Mouse (Mus musculus): Measurements from ENCODE around the gene Ntrk3.

Ntrk3 gene

DNA sequence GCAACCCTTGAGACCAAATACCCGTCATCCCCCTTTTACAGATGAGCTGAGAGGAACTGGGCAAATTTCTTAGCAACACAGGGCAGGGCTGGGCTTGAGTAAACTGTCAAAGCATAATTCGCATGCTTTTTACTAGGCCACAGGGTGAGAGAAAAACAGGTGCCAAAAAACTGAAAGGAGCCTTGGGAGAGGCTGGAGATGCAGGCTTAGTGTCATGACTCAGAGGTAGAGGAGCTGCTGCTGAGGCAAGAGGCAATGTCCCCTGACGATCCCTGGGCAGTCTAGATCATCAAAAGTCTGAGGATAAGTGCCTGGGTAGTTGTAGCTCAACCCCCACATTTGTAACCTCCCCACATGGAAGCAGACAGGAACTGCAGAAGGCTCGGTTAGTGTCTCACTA lies 116.7 kb downstream of the Ntrk3 start:
- no peak for DNase-seq

- DNase-seq = peak in 1 of 2 experiments; percentile 3
Observed at GRCm38 (mm10) chr7:78619818-78620577, 117.8 kb downstream of the Ntrk3 start.

DNA sequence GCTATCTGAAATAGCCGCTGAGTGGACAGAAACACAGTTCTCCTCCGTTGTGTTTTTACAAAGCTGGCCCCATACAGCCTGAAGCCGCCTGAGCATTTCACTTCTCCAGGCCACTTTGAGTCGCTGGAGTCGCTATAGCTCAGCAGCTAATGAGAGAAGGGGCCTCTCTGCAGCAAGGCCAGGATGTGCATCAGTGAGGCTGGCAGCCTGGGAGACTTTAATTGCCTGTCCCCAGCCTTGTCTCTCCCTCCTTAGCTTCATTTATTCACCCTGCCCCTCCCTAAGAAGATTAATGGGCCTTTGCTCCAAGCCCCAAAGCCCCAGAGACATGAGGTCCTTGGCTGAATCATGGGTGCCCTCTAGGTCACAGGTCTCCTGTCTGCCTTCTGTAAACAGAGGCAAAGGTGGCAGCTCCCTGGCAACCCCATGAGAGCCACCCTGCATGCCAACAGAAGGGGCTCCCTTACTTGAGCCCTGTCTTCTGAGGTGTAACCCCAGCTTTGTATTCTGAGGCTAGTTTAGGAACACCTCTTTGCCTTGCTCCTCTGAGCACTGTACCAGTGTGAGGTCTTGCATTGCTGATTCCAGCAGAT lies 132.2 kb downstream of the Ntrk3 start:
- DNase-seq = no peak

- no peak for DNase-seq
Observed at GRCm38 (mm10) chr7:78603922-78604321, 133.9 kb downstream of the Ntrk3 start.

GRCm38 (mm10) chr7:78601851-78602250 lies 136.0 kb downstream of the Ntrk3 start:
- no peak for DNase-seq

GRCm38 (mm10) chr7:78600886-78601285 lies 136.9 kb downstream of the Ntrk3 start:
- DNase-seq = no peak

DNA sequence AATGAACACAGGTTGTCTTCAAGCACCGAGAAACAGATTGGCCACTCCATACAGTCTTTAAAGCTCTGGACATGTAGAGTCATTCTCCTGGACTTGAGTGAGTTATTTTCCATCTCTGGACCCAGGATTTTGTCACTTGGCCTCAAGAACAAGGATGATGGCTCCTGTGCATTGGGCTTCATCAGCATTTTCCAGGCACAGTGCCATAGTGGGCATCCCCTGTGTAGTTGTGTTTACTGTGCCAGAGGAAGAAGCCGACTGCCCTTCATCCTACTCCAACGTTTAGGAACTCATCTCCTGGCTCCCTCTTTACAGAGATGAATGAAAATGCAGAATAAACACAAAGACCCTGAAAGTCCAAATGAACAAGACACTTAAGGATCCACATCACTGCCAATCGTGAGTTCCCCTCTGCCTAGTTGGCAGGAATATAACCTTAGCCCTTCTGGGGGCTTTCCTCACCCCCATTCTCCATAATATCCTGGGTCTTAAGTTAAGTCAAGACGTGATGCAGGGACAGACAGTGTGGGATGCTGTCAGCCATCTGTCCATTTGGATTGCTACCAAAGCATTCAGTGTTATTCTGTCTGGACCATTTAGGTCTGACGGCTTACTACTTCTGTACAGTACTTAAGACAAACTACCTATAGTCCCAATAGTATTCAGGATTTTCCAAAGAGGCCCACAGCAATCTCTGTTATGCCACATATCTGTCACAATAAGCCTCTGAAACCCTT lies 137.7 kb downstream of the Ntrk3 start:
- DNase-seq = no peak

DNA sequence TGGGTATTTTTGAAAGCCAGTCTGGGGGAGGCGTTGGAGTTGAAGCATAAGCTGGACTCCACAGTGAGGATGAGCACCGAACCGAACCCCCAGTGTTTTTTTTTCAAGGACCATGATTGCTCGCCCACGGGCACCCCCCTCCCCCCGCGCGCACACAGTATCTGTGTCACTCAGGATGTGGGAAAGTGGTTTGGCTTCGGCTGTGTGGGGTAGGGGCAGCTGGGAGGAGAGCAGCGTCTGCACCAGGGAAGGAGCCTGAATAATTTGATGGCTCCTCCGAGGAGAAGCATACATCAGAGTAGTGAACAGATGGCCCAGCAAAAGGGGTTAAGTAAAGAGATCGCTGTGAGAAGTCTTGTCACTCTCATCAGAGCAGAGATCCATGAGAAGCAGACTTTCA lies 139.7 kb downstream of the Ntrk3 start:
- no peak for DNase-seq

DNA sequence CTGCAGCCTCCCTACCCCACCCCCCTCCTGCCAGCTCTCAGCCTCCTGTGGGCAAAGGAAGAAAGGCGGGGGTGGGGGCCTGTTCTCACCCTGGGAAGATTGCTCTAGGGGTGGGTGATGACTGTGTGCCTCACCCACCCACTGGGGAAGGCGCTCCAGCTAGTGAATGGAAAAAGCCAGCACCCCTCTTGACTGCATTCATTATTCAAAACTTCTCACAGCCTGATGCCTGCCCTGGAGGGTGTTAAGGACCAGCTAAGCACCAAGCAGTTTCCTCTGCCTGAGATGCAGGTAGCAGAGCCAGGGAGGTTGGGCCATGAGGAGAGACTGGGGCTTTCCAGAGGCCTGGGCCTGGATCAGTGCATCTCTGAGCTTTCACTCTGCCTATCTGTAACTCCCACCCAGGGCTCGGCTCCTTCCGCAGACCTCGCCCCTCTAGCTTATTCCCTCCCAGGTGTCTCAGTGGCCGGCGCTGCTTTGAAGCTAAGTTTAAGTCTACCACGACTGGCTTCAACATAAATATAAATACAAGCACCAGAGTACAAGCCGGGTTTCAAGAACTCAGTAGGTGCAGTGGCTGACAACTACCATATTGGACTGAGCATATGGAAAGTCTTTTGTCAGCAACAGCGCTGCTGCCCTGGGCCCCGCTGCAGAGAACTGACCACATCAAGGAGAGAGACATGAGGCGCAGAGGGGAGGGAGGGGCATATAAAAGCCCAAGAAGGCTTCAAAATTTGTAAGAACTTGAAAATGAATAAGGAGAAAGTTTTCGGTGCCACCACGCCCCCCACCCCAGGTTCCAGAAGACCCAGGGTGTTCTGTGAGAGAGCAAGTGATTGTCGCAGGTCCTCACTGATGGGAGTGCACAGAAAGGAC lies 140.3 kb downstream of the Ntrk3 start:
- DNase-seq = peak in 1 of 2 experiments; percentile 12

GRCm38 (mm10) chr7:78596556-78596955 lies 141.3 kb downstream of the Ntrk3 start:
- no peak for DNase-seq

DNA sequence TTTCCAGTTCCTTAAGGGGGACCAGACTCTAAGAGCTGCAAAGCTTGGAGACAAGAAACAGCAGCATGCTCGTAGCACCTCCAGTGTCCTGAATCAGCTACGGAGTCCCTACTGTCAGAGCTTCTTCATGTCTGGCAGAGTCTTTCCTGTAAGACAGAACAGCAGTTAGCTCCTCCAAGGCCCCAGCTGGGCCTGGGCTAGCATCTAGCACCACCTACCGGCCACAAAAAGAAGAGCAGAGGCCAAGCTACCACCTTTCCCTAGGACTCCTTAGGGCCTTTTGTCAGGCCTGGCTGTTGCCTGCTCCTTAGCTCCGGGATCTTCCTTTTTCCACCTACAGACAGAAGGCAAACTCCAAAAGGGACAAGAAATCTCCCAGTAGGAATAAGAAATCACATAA lies 141.9 kb downstream of the Ntrk3 start:
- peak; percentile 67 to 70 for DNase-seq

DNA sequence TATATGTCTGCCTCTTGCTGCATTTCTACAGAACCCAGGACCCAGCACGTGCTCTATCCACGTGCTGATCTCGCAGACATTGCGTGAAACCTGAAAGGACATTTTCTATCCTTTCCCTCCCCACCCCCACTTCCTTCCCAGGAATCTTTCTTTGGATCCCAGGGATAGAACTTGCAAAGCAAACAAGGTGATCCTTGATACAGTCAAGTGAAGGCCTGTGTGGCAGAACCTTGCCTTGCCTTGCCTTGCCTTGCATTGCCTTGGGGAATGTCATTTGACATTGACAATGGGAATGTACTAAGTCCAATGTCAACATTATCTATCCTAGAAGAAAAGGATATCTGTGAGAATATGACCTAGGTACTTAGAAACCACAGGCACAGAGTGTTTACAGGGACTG lies 144.9 kb downstream of the Ntrk3 start:
- DNase-seq = no peak

DNA sequence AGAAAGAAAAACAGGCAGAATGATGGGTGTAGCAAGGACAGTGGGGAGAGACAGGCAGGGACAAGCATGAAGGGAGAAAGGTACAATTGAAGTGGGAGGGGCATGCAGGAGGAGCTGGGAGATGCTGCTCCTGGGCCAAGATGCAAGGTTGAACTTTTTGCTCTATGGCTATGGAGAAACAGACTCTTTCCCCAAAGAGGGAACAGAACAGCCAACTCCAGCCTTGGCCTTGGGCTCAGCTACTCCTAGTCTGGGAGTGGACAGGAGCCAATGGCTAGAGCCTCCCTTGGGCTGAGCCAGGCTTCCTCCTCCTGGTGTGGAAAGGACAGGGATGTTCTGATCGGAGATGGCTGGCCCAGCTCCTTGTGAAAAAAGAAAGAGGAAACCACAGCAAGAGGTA lies 145.6 kb downstream of the Ntrk3 start:
- DNase-seq = no peak

DNA sequence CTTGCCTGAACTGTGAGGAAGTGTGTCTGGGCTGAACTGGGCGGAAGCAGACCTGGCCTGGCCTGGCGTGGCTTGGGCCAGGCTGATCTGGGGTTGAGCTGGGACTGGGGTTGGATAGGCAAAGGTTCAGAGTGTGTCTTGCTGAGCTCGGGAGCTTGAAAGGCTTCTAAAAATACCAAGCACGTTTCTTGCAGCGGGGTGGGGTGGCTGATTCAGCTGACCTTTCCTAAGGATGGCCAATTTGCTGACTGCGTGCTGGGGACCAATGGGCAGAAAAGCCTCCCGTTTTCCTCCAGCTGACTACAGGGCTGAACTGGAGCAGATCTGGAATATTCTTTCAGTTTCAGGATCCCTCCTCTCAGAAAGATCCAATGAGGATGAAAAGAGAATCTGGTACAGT lies 148.0 kb downstream of the Ntrk3 start:
- DNase-seq = no peak

GRCm38 (mm10) chr7:78586800-78587199 lies 151.0 kb downstream of the Ntrk3 start:
- no peak for DNase-seq

GRCm38 (mm10) chr7:78585960-78586359 lies 151.9 kb downstream of the Ntrk3 start:
- no peak for DNase-seq

DNA sequence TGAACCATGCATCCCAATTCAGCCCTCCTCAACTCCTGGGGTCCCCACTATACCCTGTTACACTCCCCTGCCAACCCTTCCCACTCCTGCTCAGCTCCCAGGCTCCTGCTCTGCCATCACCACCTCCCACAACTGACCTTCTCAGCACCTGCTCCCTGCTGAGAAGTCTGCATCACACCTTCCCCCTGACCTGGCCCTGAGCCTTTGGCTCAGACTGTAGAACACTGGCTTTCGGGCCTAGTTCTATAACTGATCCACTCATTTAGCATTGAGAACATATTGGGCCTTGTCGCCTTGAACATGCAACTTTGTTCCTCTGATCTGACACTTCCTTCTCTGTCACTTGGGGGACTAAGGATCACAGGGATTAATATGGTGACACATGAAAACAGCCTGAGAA lies 152.9 kb downstream of the Ntrk3 start:
- DNase-seq = no peak

DNA sequence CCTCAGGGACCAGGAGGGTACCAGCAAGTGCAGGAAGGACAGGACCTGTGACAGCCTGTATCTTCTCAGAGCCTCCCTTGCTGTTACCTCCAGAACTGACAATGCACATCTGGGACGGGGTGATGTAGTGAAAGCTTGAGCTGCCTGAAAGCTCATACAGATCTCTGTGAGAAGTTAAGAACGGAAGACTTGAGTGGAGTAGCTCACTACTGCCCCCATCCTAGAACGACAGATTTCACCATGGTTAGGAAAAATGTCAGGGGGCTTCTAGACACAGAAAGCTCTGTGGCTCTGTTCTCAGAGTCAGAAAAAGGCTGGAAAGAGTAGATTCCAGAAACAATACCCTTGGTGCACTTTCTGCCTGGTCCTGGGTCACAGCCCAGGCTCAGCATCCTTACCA lies 153.3 kb downstream of the Ntrk3 start:
- DNase-seq = no peak

GRCm38 (mm10) chr7:78583678-78584077 lies 154.1 kb downstream of the Ntrk3 start:
- DNase-seq = no peak

GRCm38 (mm10) chr7:78581341-78581740 lies 156.5 kb downstream of the Ntrk3 start:
- no peak for DNase-seq

DNA sequence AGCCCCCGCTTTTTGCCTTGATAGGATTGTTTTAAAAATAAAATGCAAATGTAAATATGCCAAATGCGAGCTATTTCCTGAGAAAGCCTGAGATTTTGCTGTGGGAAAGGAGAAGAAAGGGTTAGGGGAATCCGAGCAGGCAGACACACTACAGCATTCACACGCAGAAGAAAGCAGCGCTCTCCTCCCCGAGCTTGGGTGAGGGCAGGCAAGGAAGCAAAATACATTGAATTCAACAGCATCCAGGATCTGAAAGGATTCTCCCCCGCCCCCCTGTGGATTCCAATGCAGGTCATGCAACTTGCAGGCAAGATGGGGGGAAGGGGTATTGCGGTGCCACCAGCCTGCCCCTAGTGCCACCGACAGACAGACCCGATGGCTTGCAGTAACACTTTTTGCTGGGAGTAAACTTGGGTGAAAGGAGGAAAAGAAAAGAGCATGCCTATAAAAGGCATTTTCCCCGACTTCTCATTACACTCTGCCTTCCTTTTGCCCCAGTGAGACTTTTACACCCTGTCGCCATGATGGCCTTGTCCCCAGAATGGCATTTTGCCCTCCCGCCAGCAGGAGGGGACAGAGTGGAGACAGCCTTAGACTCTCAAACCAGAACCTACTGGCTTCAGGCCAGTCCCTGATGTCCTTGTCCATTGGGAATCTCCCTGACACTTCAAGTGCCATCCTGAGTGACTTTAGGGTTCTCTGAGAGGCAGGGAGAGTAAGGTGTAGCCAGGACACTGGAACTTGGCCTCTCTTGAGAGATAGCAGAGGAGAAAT lies 158.2 kb downstream of the Ntrk3 start:
- peak; percentile 39 to 40 for DNase-seq

Measured in kidney, postnatal 4 days (tissue).